Mouse (Mus musculus) hematopoietic stem cell, adult 5-6 weeks (primary cell): Measurements from ENCODE around the gene Hexim2. TPM values are rescaled to one million over a fixed set of nuclear protein-coding genes. Genes with fewer than 3 reads are reported as not detected.

Experiments used
- ATAC-seq, 2 experiments: fragments of 125-278 bp in 1 of 2; replicated peaks in 1 of 2; 2 replicates each; pipeline ENCODE4 v1.8.0; 2016 to 2017; ENCODE audit warnings: inconsistent platforms in 2 of 2, mild to moderate bottlenecking in 2 of 2, moderate number of reproducible peaks in 2 of 2, low read depth in 1 of 2, moderate TSS enrichment in 1 of 2; ENCODE audit not compliant: low FRiP score in 2 of 2, poor library complexity in 2 of 2, severe bottlenecking in 2 of 2, insufficient read depth in 1 of 2, low TSS enrichment in 1 of 2
- total RNA-seq: library from RNA; stranded (forward); fragments of 172-1452, 232-1000 nt; gene quantifications from 2 replicates; pipeline ENCODE4 v1.2.3, GENCODE M21; 2017

Hexim2 gene
- 1.1 and 2.4 TPM in 2 replicates for total RNA-seq

- no peak for ATAC-seq
Observed at GRCm38 (mm10) chr11:103131701-103132575, at the start of gene Hexim2. TSS of gene Hexim2 (plus strand) at chr11:103132429.

GRCm38 (mm10) chr11:103093306-103093705 lies 38.9 kb upstream of the Hexim2 start:
- ATAC-seq, result no peak

- ATAC-seq, result no peak
Observed at GRCm38 (mm10) chr11:103093862-103094833, 38.1 kb upstream of the Hexim2 start.

GRCm38 (mm10) chr11:103095107-103095670 lies 37.0 kb upstream of the Hexim2 start:
- ATAC-seq, result no peak

- ATAC-seq, result no peak
Observed at GRCm38 (mm10) chr11:103095801-103096200, 36.4 kb upstream of the Hexim2 start.

GRCm38 (mm10) chr11:103096979-103097894 lies 35.0 kb upstream of the Hexim2 start:
- ATAC-seq, result no peak

- ATAC-seq, result no peak
Observed at GRCm38 (mm10) chr11:103098531-103099190, 33.6 kb upstream of the Hexim2 start.

GRCm38 (mm10) chr11:103099352-103099940 lies 32.8 kb upstream of the Hexim2 start:
- no peak for ATAC-seq

GRCm38 (mm10) chr11:103100361-103100760 lies 31.9 kb upstream of the Hexim2 start:
- ATAC-seq, result no peak

GRCm38 (mm10) chr11:103101481-103101865 lies 30.8 kb upstream of the Hexim2 start, which contains the start of the genes Plcd3 and Acbd4:
TSS of gene Plcd3 (minus strand) at chr11:103101658.
TSS of gene Acbd4 (plus strand) at chr11:103101682.
- ATAC-seq, result peak; percentile 40; a peak in 3 of 4 replicates

- ATAC-seq, result no peak
Observed at GRCm38 (mm10) chr11:103101866-103102501, 30.2 kb upstream of the Hexim2 start.

- ATAC-seq, result peak; percentile 89 to 93
Observed at GRCm38 (mm10) chr11:103102725-103103349, 29.4 kb upstream of the Hexim2 start.

GRCm38 (mm10) chr11:103103621-103104020 lies 28.6 kb upstream of the Hexim2 start:
- ATAC-seq, result no peak

- no peak for ATAC-seq
Observed at GRCm38 (mm10) chr11:103104469-103104868, 27.8 kb upstream of the Hexim2 start.

- no peak for ATAC-seq
Observed at GRCm38 (mm10) chr11:103105180-103105725, 27.0 kb upstream of the Hexim2 start.
